Mouse (Mus musculus): ENCODE data around the gene Edn2. TPM values are rescaled to one million over a fixed set of nuclear protein-coding genes. Genes with fewer than 3 reads are reported as not detected.

The Edn2 gene
- polyA plus RNA-seq, 1 experiment from 2014 or later, result 0.32 TPM

DNA sequence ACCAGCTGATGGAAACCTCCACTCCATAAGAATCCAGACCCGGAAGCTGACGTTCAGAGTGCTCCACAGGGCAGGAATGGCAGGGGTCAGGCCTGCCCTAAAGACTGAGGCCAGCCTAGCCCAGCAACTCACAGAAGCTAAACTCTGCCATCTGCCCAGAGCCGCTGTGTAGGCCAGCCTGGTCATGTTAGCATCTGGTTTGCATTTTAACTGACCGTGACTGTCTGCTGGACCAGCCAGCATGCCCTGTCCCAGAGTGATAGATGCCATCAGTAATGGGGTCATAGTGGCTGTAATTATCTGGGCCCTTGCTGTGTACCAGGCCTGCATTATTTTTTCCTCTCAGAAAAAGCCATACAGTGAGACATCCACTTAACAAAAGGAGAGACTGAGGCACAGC lies 30.1 kb upstream of the Edn2 start:
- Histone ChIP-seq H3K4me2 (ENCODE audit: low read depth, low read length) (no peak overlapping the region), H3K27ac (ENCODE audit: low read depth, low read length) (no peak overlapping the region), H3K9ac (replicated peaks; ENCODE audit: low read depth, low read length) (no peak overlapping the region), H3K9me3 (ENCODE audit: control insufficient read depth, low read length) (no peaks in the 10 kb centered on the region), H3K27me3 (ENCODE audit: control insufficient read depth, insufficient read depth, low read length) (no peaks in the 10 kb centered on the region), H3K36me3 (ENCODE audit: control insufficient read depth, insufficient read depth, low read length) (no peaks in the 10 kb centered on the region), H3K4me3 (ENCODE audit: low read depth, low read length) (no peak overlapping the region), H3K4me1 (ENCODE audit: control insufficient read depth, insufficient read depth, low read length) (no peaks in the 10 kb centered on the region)
- no peak for ATAC-seq (ENCODE audit: low read depth)
- 46% methylated on average over 4 of the region's 4 CpGs for WGBS

- Histone ChIP-seq H3K27ac (ENCODE audit: low read depth, low read length) (no peak overlapping the region), H3K36me3 (ENCODE audit: control insufficient read depth, insufficient read depth, low read length) (no peaks in the 10 kb centered on the region), H3K4me3 (ENCODE audit: low read depth, low read length) (no peak overlapping the region), H3K9ac (replicated peaks; ENCODE audit: low read depth, low read length) (no peak overlapping the region), H3K4me2 (ENCODE audit: low read depth, low read length) (no peak overlapping the region), H3K9me3 (ENCODE audit: control insufficient read depth, low read length) (no peaks in the 10 kb centered on the region), H3K27me3 (ENCODE audit: control insufficient read depth, insufficient read depth, low read length) (no peaks in the 10 kb centered on the region), H3K4me1 (ENCODE audit: control insufficient read depth, insufficient read depth, low read length) (no peaks in the 10 kb centered on the region)
- 78% methylated on average over 24 of the region's 24 CpGs for WGBS
- no peak for ATAC-seq (ENCODE audit: low read depth)
Observed at GRCm38 (mm10) chr4:120131441-120132220, 29.4 kb upstream of the Edn2 start.

DNA sequence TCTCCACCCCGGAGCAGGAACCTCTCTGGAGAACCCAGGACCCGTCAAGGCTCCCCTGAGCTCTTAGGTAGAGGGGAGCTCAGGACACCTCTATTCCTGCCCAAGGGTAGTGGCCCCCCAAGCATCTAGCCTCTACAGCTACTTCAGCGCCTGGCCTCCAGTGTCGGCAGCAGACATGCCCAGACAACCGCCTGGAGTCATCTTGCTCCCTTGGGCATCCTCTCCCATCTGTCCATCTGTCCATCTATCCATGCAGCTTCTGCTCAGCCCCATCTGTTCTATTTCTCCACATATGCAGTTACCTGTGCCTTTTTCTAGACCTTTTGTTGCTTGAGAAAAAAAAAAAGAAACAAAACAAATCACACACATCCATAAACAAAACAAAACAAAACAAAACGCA lies 26.8 kb upstream of the Edn2 start:
- H3K9me3 ChIP-seq (ENCODE audit: control insufficient read depth, low read length), result no peaks in the 10 kb centered on the region
- no peak overlapping the region for H3K9ac ChIP-seq (replicated peaks; ENCODE audit: low read depth, low read length)
- no peaks in the 10 kb centered on the region for H3K36me3 ChIP-seq (ENCODE audit: control insufficient read depth, insufficient read depth, low read length)
- no peak overlapping the region for H3K4me3 ChIP-seq (ENCODE audit: low read depth, low read length)
- no peaks in the 10 kb centered on the region for H3K27me3 ChIP-seq (ENCODE audit: control insufficient read depth, insufficient read depth, low read length)
- no peak overlapping the region for H3K27ac ChIP-seq (ENCODE audit: low read depth, low read length)
- ATAC-seq (ENCODE audit: low read depth), result no peak
- H3K4me2 ChIP-seq (ENCODE audit: low read depth, low read length), result no peak overlapping the region
- H3K4me1 ChIP-seq (ENCODE audit: control insufficient read depth, insufficient read depth, low read length), result no peaks in the 10 kb centered on the region
- WGBS, result 72% methylated on average over 6 of the region's 6 CpGs

GRCm38 (mm10) chr4:120141810-120142209 lies 19.2 kb upstream of the Edn2 start:
- Histone ChIP-seq H3K4me2 (ENCODE audit: low read depth, low read length) (no peak overlapping the region), H3K27ac (ENCODE audit: low read depth, low read length) (no peak overlapping the region), H3K4me3 (ENCODE audit: low read depth, low read length) (no peak overlapping the region), H3K9ac (replicated peaks; ENCODE audit: low read depth, low read length) (no peak overlapping the region), H3K9me3 (ENCODE audit: control insufficient read depth, low read length) (no peaks in the 10 kb centered on the region), H3K4me1 (ENCODE audit: control insufficient read depth, insufficient read depth, low read length) (no peaks in the 10 kb centered on the region), H3K36me3 (ENCODE audit: control insufficient read depth, insufficient read depth, low read length) (no peaks in the 10 kb centered on the region), H3K27me3 (ENCODE audit: control insufficient read depth, insufficient read depth, low read length) (no peaks in the 10 kb centered on the region)
- WGBS, result 70% methylated on average over 1 of the region's 1 CpGs
- no peak for ATAC-seq (ENCODE audit: low read depth)

GRCm38 (mm10) chr4:120142905-120143304 lies 18.1 kb upstream of the Edn2 start:
- H3K9me3 ChIP-seq (ENCODE audit: control insufficient read depth, low read length), result no peaks in the 10 kb centered on the region
- no peak overlapping the region for H3K27ac ChIP-seq (ENCODE audit: low read depth, low read length)
- H3K4me3 ChIP-seq (ENCODE audit: low read depth, low read length), result no peak overlapping the region
- H3K36me3 ChIP-seq (ENCODE audit: control insufficient read depth, insufficient read depth, low read length), result no peaks in the 10 kb centered on the region
- H3K9ac ChIP-seq (replicated peaks; ENCODE audit: low read depth, low read length), result no peak overlapping the region
- H3K4me2 ChIP-seq (ENCODE audit: low read depth, low read length), result no peak overlapping the region
- H3K4me1 ChIP-seq (ENCODE audit: control insufficient read depth, insufficient read depth, low read length), result no peaks in the 10 kb centered on the region
- 86% methylated on average over 9 of the region's 9 CpGs for WGBS
- H3K27me3 ChIP-seq (ENCODE audit: control insufficient read depth, insufficient read depth, low read length), result no peaks in the 10 kb centered on the region
- ATAC-seq (ENCODE audit: low read depth), result no peak

GRCm38 (mm10) chr4:120144343-120144742 lies 16.7 kb upstream of the Edn2 start:
- no peaks in the 10 kb centered on the region for H3K36me3 ChIP-seq (ENCODE audit: control insufficient read depth, insufficient read depth, low read length)
- no peak for ATAC-seq (ENCODE audit: low read depth)
- H3K27ac ChIP-seq (ENCODE audit: low read depth, low read length), result no peak overlapping the region
- H3K4me3 ChIP-seq (ENCODE audit: low read depth, low read length), result no peak overlapping the region
- no peaks in the 10 kb centered on the region for H3K27me3 ChIP-seq (ENCODE audit: control insufficient read depth, insufficient read depth, low read length)
- no peak overlapping the region for H3K9ac ChIP-seq (replicated peaks; ENCODE audit: low read depth, low read length)
- WGBS, result 90% methylated on average over 5 of the region's 5 CpGs
- no peaks in the 10 kb centered on the region for H3K4me1 ChIP-seq (ENCODE audit: control insufficient read depth, insufficient read depth, low read length)
- H3K4me2 ChIP-seq (ENCODE audit: low read depth, low read length), result no peak overlapping the region
- no peaks in the 10 kb centered on the region for H3K9me3 ChIP-seq (ENCODE audit: control insufficient read depth, low read length)

GRCm38 (mm10) chr4:120145931-120146330 lies 15.1 kb upstream of the Edn2 start:
- no peak overlapping the region for H3K4me3 ChIP-seq (ENCODE audit: low read depth, low read length)
- H3K4me2 ChIP-seq (ENCODE audit: low read depth, low read length), result no peak overlapping the region
- no peak overlapping the region for H3K9ac ChIP-seq (replicated peaks; ENCODE audit: low read depth, low read length)
- no peak for ATAC-seq (ENCODE audit: low read depth)
- H3K36me3 ChIP-seq (ENCODE audit: control insufficient read depth, insufficient read depth, low read length), result no peaks in the 10 kb centered on the region
- no peaks in the 10 kb centered on the region for H3K4me1 ChIP-seq (ENCODE audit: control insufficient read depth, insufficient read depth, low read length)
- H3K9me3 ChIP-seq (ENCODE audit: control insufficient read depth, low read length), result no peaks in the 10 kb centered on the region
- H3K27ac ChIP-seq (ENCODE audit: low read depth, low read length), result no peak overlapping the region
- no peaks in the 10 kb centered on the region for H3K27me3 ChIP-seq (ENCODE audit: control insufficient read depth, insufficient read depth, low read length)
- 83% methylated on average over 8 of the region's 8 CpGs for WGBS

DNA sequence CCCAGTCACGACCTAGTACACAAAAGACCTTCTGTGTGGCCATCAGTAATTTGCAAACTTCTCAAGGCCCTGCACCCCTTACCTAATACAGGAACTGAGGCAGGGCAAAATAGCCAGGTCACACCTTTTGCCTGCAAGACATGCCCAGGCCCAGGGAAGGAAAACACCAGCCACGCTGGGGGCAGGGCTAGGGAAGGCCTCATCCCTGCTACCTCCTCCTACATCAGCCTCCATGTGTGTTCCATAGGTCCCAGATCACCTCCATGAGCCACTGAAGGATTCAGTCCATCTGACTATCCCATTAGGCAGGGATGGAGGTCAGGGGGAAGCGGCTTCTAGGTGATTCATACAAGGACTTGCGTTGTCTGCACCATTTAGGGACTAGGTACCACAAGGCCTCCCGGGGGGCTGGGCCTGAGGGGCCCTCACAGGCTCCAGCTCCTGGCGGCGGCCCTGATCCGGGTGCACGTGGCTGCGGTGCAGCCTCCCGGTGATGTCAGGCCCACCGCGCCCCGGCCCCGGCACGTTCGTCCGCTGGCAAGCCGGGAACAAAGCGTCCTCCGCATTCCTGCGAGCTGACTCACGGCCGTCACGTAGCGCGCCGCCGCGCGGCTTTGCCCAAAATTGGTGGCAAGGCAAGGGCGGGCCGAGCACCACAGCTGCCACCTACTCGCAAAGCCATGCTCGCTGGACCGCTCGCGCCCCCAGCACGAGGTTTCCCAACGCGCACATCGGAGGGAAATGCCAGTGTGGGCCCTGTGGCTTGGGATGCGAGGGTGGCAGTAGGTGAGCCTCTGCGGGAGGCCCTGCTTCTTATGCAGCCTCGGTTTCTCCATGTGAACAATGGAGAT lies 12.5 kb upstream of the Edn2 start:
- Histone ChIP-seq H3K27me3 (ENCODE audit: control insufficient read depth, insufficient read depth, low read length) (no peaks in the 10 kb centered on the region), H3K9me3 (ENCODE audit: control insufficient read depth, low read length) (no peaks in the 10 kb centered on the region), H3K4me2 (ENCODE audit: low read depth, low read length) (peak overlapping the region; percentile 47), H3K4me1 (ENCODE audit: control insufficient read depth, insufficient read depth, low read length) (no peaks in the 10 kb centered on the region), H3K27ac (ENCODE audit: low read depth, low read length) (no peak overlapping the region), H3K36me3 (ENCODE audit: control insufficient read depth, insufficient read depth, low read length) (no peaks in the 10 kb centered on the region), H3K4me3 (ENCODE audit: low read depth, low read length) (peak overlapping the region; percentile 7; the same call in 1 of the 2 replicates), H3K9ac (replicated peaks; ENCODE audit: low read depth, low read length) (peak overlapping the region; percentile 44)
- ATAC-seq (ENCODE audit: low read depth), result peak; percentile 78
- 7% methylated on average over 45 of the region's 45 CpGs for WGBS

DNA sequence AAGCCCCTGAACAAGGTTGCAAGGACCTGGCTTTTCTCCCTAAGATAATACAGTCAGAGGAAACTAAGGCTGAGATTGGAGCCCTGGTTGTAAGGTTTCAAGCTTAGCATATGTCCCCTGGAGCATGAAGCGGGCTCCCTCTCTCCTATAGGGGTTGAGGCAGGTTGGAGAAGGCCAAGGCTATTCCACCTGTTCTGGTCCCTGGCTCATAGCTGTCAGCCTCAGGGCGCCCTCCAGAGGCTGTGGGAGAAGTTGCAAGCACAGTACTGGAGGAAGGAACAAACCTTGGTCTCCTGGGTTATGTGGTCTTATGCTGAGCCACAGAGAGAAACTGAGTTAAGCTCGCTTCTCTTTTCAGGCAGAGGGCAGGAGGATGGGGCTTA lies 11.9 kb upstream of the Edn2 start:
- no peaks in the 10 kb centered on the region for H3K9me3 ChIP-seq (ENCODE audit: control insufficient read depth, low read length)
- 36% methylated on average over 3 of the region's 3 CpGs for WGBS
- H3K4me1 ChIP-seq (ENCODE audit: control insufficient read depth, insufficient read depth, low read length), result no peaks in the 10 kb centered on the region
- ATAC-seq (ENCODE audit: low read depth), result peak; percentile 59
- H3K27me3 ChIP-seq (ENCODE audit: control insufficient read depth, insufficient read depth, low read length), result no peaks in the 10 kb centered on the region
- H3K9ac ChIP-seq (replicated peaks; ENCODE audit: low read depth, low read length), result peak overlapping the region; percentile 44
- H3K4me3 ChIP-seq (ENCODE audit: low read depth, low read length), result no peak overlapping the region
- no peak overlapping the region for H3K27ac ChIP-seq (ENCODE audit: low read depth, low read length)
- H3K36me3 ChIP-seq (ENCODE audit: control insufficient read depth, insufficient read depth, low read length), result no peaks in the 10 kb centered on the region
- H3K4me2 ChIP-seq (ENCODE audit: low read depth, low read length), result peak overlapping the region; percentile 47
